Mouse (Mus musculus): ENCODE measurements around the gene St6galnac5. TPM values are rescaled to one million over a fixed set of nuclear protein-coding genes. Genes with fewer than 3 reads are reported as not detected.
"Not testable (repeated sequence)": the region's sequence is repeated elsewhere in the genome, so short reads cannot be mapped to it uniquely, and the experiment has no call there.

The St6galnac5 gene
- total RNA-seq, 1 experiment from 2014 or later: not detected

GRCm38 (mm10) chr3:152843925-152844324 is 138.1 kb downstream of the St6galnac5 start:
- no peak for ATAC-seq (replicated peaks in 1 of 2; ENCODE audit: insufficient read depth in 1 of 2, low FRiP score in 2 of 2, low TSS enrichment in 1 of 2, low read depth in 1 of 2, poor library complexity in 2 of 2, severe bottlenecking in 2 of 2)

- ATAC-seq (replicated peaks in 1 of 2; ENCODE audit: insufficient read depth in 1 of 2, low FRiP score in 2 of 2, low TSS enrichment in 1 of 2, low read depth in 1 of 2, poor library complexity in 2 of 2, severe bottlenecking in 2 of 2): no peak
Measured at GRCm38 (mm10) chr3:152842648-152843047, 139.4 kb downstream of the St6galnac5 start.

- no peak for ATAC-seq (replicated peaks in 1 of 2; ENCODE audit: insufficient read depth in 1 of 2, low FRiP score in 2 of 2, low TSS enrichment in 1 of 2, low read depth in 1 of 2, poor library complexity in 2 of 2, severe bottlenecking in 2 of 2)
Measured at GRCm38 (mm10) chr3:152841264-152841663, 140.8 kb downstream of the St6galnac5 start.

- ATAC-seq (replicated peaks in 1 of 2; ENCODE audit: insufficient read depth in 1 of 2, low FRiP score in 2 of 2, low TSS enrichment in 1 of 2, low read depth in 1 of 2, poor library complexity in 2 of 2, severe bottlenecking in 2 of 2): no peak
Measured at GRCm38 (mm10) chr3:152837938-152838337, 144.1 kb downstream of the St6galnac5 start.

GRCm38 (mm10) chr3:152837407-152837806 is 144.6 kb downstream of the St6galnac5 start:
- ATAC-seq (replicated peaks in 1 of 2; ENCODE audit: insufficient read depth in 1 of 2, low FRiP score in 2 of 2, low TSS enrichment in 1 of 2, low read depth in 1 of 2, poor library complexity in 2 of 2, severe bottlenecking in 2 of 2): no peak

- ATAC-seq (replicated peaks in 1 of 2; ENCODE audit: insufficient read depth in 1 of 2, low FRiP score in 2 of 2, low TSS enrichment in 1 of 2, low read depth in 1 of 2, poor library complexity in 2 of 2, severe bottlenecking in 2 of 2): no peak
Measured at GRCm38 (mm10) chr3:152832436-152832835, 149.6 kb downstream of the St6galnac5 start.

- no peak for ATAC-seq (replicated peaks in 1 of 2; ENCODE audit: insufficient read depth in 1 of 2, low FRiP score in 2 of 2, low TSS enrichment in 1 of 2, low read depth in 1 of 2, poor library complexity in 2 of 2, severe bottlenecking in 2 of 2)
Measured at GRCm38 (mm10) chr3:152831974-152832373, 150.1 kb downstream of the St6galnac5 start.

- ATAC-seq (replicated peaks in 1 of 2; ENCODE audit: insufficient read depth in 1 of 2, low FRiP score in 2 of 2, low TSS enrichment in 1 of 2, low read depth in 1 of 2, poor library complexity in 2 of 2, severe bottlenecking in 2 of 2): peak; percentile 42 to 48; a peak in 2 of 4 replicates
Measured at GRCm38 (mm10) chr3:152831377-152831776, 150.7 kb downstream of the St6galnac5 start.

- peak; percentile 51 to 59; a peak in 3 of 4 replicates for ATAC-seq (replicated peaks in 1 of 2; ENCODE audit: insufficient read depth in 1 of 2, low FRiP score in 2 of 2, low TSS enrichment in 1 of 2, low read depth in 1 of 2, poor library complexity in 2 of 2, severe bottlenecking in 2 of 2)
Measured at GRCm38 (mm10) chr3:152821202-152821601, 160.8 kb downstream of the St6galnac5 start.

GRCm38 (mm10) chr3:152820406-152820805 is 161.6 kb downstream of the St6galnac5 start:
- ATAC-seq (replicated peaks in 1 of 2; ENCODE audit: insufficient read depth in 1 of 2, low FRiP score in 2 of 2, low TSS enrichment in 1 of 2, low read depth in 1 of 2, poor library complexity in 2 of 2, severe bottlenecking in 2 of 2): no peak

- no peak for ATAC-seq (replicated peaks in 1 of 2; ENCODE audit: insufficient read depth in 1 of 2, low FRiP score in 2 of 2, low TSS enrichment in 1 of 2, low read depth in 1 of 2, poor library complexity in 2 of 2, severe bottlenecking in 2 of 2)
Measured at GRCm38 (mm10) chr3:152815110-152815509, 166.9 kb downstream of the St6galnac5 start.

- no peak for ATAC-seq (replicated peaks in 1 of 2; ENCODE audit: insufficient read depth in 1 of 2, low FRiP score in 2 of 2, low TSS enrichment in 1 of 2, low read depth in 1 of 2, poor library complexity in 2 of 2, severe bottlenecking in 2 of 2)
Measured at GRCm38 (mm10) chr3:152813905-152814304, 168.1 kb downstream of the St6galnac5 start.

- ATAC-seq (replicated peaks in 1 of 2; ENCODE audit: insufficient read depth in 1 of 2, low FRiP score in 2 of 2, low TSS enrichment in 1 of 2, low read depth in 1 of 2, poor library complexity in 2 of 2, severe bottlenecking in 2 of 2): peak; percentile 42 to 53; a peak in 2 of 4 replicates
Measured at GRCm38 (mm10) chr3:152799738-152800431, 182.2 kb downstream of the St6galnac5 start.

GRCm38 (mm10) chr3:152797354-152797753 is 184.7 kb downstream of the St6galnac5 start:
- ATAC-seq (replicated peaks in 1 of 2; ENCODE audit: insufficient read depth in 1 of 2, low FRiP score in 2 of 2, low TSS enrichment in 1 of 2, low read depth in 1 of 2, poor library complexity in 2 of 2, severe bottlenecking in 2 of 2): no peak

GRCm38 (mm10) chr3:152796216-152796615 is 185.8 kb downstream of the St6galnac5 start:
- ATAC-seq (replicated peaks in 1 of 2; ENCODE audit: insufficient read depth in 1 of 2, low FRiP score in 2 of 2, low TSS enrichment in 1 of 2, low read depth in 1 of 2, poor library complexity in 2 of 2, severe bottlenecking in 2 of 2): no peak

GRCm38 (mm10) chr3:152793006-152793405 is 189.0 kb downstream of the St6galnac5 start:
- ATAC-seq (replicated peaks in 1 of 2; ENCODE audit: insufficient read depth in 1 of 2, low FRiP score in 2 of 2, low TSS enrichment in 1 of 2, low read depth in 1 of 2, poor library complexity in 2 of 2, severe bottlenecking in 2 of 2): no peak

GRCm38 (mm10) chr3:152792601-152793000 is 189.4 kb downstream of the St6galnac5 start:
- ATAC-seq (replicated peaks in 1 of 2; ENCODE audit: insufficient read depth in 1 of 2, low FRiP score in 2 of 2, low TSS enrichment in 1 of 2, low read depth in 1 of 2, poor library complexity in 2 of 2, severe bottlenecking in 2 of 2): peak; percentile 18 to 20; a peak in 1 of 4 replicates

- not testable (repeated sequence) for ATAC-seq (replicated peaks in 1 of 2; ENCODE audit: insufficient read depth in 1 of 2, low FRiP score in 2 of 2, low TSS enrichment in 1 of 2, low read depth in 1 of 2, poor library complexity in 2 of 2, severe bottlenecking in 2 of 2)
Measured at GRCm38 (mm10) chr3:152788301-152788953, 193.6 kb downstream of the St6galnac5 start.
